Mouse (Mus musculus) fibroblast of lung, adult 2 months (primary cell): Measurements from ENCODE around the gene Olfr448.
A peak's percentile ranks its signal among the peaks of the same experiment; 100 is the strongest.

Experiments used
- DNase-seq: peaks from one replicate; pipeline ENCODE4 v3.0.0-alpha.2; 2011; ENCODE audit warnings: low read depth

The Olfr448 gene

GRCm38 (mm10) chr6:42890141-42890540 is at the start of gene Olfr448:
Olfr448 (plus strand) TSS chr6:42890441.
- DNase-seq, result no peak

- peak; percentile 40 for DNase-seq
Measured at GRCm38 (mm10) chr6:42860222-42860819, 29.9 kb upstream of the Olfr448 start.

- DNase-seq, result no peak
Measured at GRCm38 (mm10) chr6:42869695-42870094, 20.5 kb upstream of the Olfr448 start.

- DNase-seq, result no peak
Measured at GRCm38 (mm10) chr6:42876323-42876722, 13.9 kb upstream of the Olfr448 start.

GRCm38 (mm10) chr6:42900345-42900744 is 10.1 kb downstream of the Olfr448 start:
- no peak for DNase-seq

GRCm38 (mm10) chr6:42908578-42908977 is 18.3 kb downstream of the Olfr448 start, which contains the start of gene Olfr447:
Olfr447 (plus strand) TSS chr6:42908878.
- no peak for DNase-seq

GRCm38 (mm10) chr6:42921077-42921476 is 30.8 kb downstream of the Olfr448 start, which contains the start of gene Olfr446:
Olfr446 (plus strand) TSS chr6:42921377.
- DNase-seq, result no peak
